Mouse (Mus musculus) spleen, embryonic (tissue): ENCODE results near the gene Git1.

ENCODE experiments used
- CTCF ChIA-PET: fragments of 350-600 bp; sonication (Branson Sonifier 250); formaldehyde crosslinking; loops from one replicate; lab custom pipeline; 2022; lab: Charles Lee

Git1 gene

GRCm38 (mm10) chr11:77500361-77501325 is 7.3 kb downstream of the Git1 start:
- CTCF ChIA-PET, result interaction anchor here (0.5 kb wide), 1 partner anchor 189 kb away, joined by 6 read pairs; no protein-coding TSS in a partner anchor

- CTCF ChIA-PET, result no interaction called here
These were observed 8.0 kb downstream of the Git1 start for GRCm38 (mm10) chr11:77501392-77501791.

- CTCF ChIA-PET, result interaction anchor here (0.5 kb wide), 1 partner anchor 465 kb away, joined by 3 read pairs; no protein-coding TSS in a partner anchor
These were observed 8.6 kb downstream of the Git1 start for GRCm38 (mm10) chr11:77501971-77502370.

GRCm38 (mm10) chr11:77502481-77502880 is 9.1 kb downstream of the Git1 start:
- CTCF ChIA-PET, result no interaction called here

- CTCF ChIA-PET, result interaction anchor here (0.8 kb wide), 1 partner anchor 36 kb away, joined by 3 read pairs; no protein-coding TSS in a partner anchor
These were observed 10.1 kb downstream of the Git1 start for GRCm38 (mm10) chr11:77503511-77503910.

- CTCF ChIA-PET, result interaction anchor here (1.2 kb wide), 1 partner anchor 125 kb away, joined by 5 read pairs; no protein-coding TSS in a partner anchor
These were observed 11.0 kb downstream of the Git1 start for GRCm38 (mm10) chr11:77504377-77504776.

- CTCF ChIA-PET, result interaction anchor here (0.6 to 1.2 kb wide), 2 partner anchors 35 to 124 kb away, joined by 4 to 5 read pairs; no protein-coding TSS in a partner anchor
These were observed 12.1 kb downstream of the Git1 start for GRCm38 (mm10) chr11:77505291-77505980.

- CTCF ChIA-PET, result no interaction called here
These were observed 12.9 kb downstream of the Git1 start for GRCm38 (mm10) chr11:77506273-77506672.

GRCm38 (mm10) chr11:77506941-77507340 is 13.6 kb downstream of the Git1 start:
- CTCF ChIA-PET, result interaction anchor here (0.5 to 1.0 kb wide), 2 partner anchors 14 to 172 kb away, joined by 4 read pairs; no protein-coding TSS in a partner anchor

- CTCF ChIA-PET, result interaction anchor here (0.5 to 1.0 kb wide), 3 partner anchors 14 to 172 kb away, joined by 3 to 4 read pairs (median 4); no protein-coding TSS in a partner anchor
These were observed 14.1 kb downstream of the Git1 start for GRCm38 (mm10) chr11:77507426-77507825.

GRCm38 (mm10) chr11:77508068-77509021 is 15.0 kb downstream of the Git1 start:
- CTCF ChIA-PET, result interaction anchor here (0.6 to 1.3 kb wide), 2 partner anchors 34 to 122 kb away, joined by 3 to 4 read pairs; no protein-coding TSS in a partner anchor

GRCm38 (mm10) chr11:77511336-77511735 is 18.0 kb downstream of the Git1 start:
- CTCF ChIA-PET, result no interaction called here

GRCm38 (mm10) chr11:77512891-77513810 is 19.8 kb downstream of the Git1 start:
- CTCF ChIA-PET, result interaction anchor here (0.6 kb wide), 1 partner anchor 746 kb away, joined by 4 read pairs; no protein-coding TSS in a partner anchor

- CTCF ChIA-PET, result interaction anchor here (0.5 to 0.6 kb wide), 2 partner anchors 191 to 745 kb away, joined by 4 to 5 read pairs; no protein-coding TSS in a partner anchor
These were observed 20.4 kb downstream of the Git1 start for GRCm38 (mm10) chr11:77513811-77514170.

GRCm38 (mm10) chr11:77514281-77514831 is 21.0 kb downstream of the Git1 start:
- CTCF ChIA-PET, result interaction anchor here (0.5 kb wide), 1 partner anchor 191 kb away, joined by 5 read pairs; no protein-coding TSS in a partner anchor

- CTCF ChIA-PET, result interaction anchor here (1.0 kb wide), 1 partner anchor 24 kb away, joined by 4 read pairs; no protein-coding TSS in a partner anchor
These were observed 21.7 kb downstream of the Git1 start, which contains the start of gene Abhd15 for GRCm38 (mm10) chr11:77514832-77515636. Gene Abhd15 (plus strand): TSS chr11:77515121.

GRCm38 (mm10) chr11:77515637-77516552 is 22.5 kb downstream of the Git1 start, which contains the start of gene Trp53i13:
Gene Trp53i13 (minus strand): TSS chr11:77515980.
- CTCF ChIA-PET, result interaction anchor here (1.0 kb wide), 1 partner anchor 24 kb away, joined by 4 read pairs; no protein-coding TSS in a partner anchor
